Mouse (Mus musculus): ENCODE results near the gene Armc12. TPM values are rescaled to one million over a fixed set of nuclear protein-coding genes. Genes with fewer than 3 reads are reported as not detected.

Armc12 gene
- polyA plus RNA-seq, 1 experiment from 2014 or later: not detected

- Histone ChIP-seq H3K27ac (ENCODE audit: low read depth, low read length) (no peak overlapping the region), H3K36me3 (ENCODE audit: control insufficient read depth, insufficient read depth, low read length) (no peaks in the 10 kb centered on the region), H3K9me3 (ENCODE audit: control insufficient read depth, low read length) (no peaks in the 10 kb centered on the region), H3K4me1 (ENCODE audit: control insufficient read depth, insufficient read depth, low read length) (no peaks in the 10 kb centered on the region), H3K4me2 (ENCODE audit: low read depth, low read length) (no peak overlapping the region), H3K9ac (replicated peaks; ENCODE audit: low read depth, low read length) (no peak overlapping the region), H3K4me3 (ENCODE audit: low read depth, low read length) (no peak overlapping the region), H3K27me3 (ENCODE audit: control insufficient read depth, insufficient read depth, low read length) (no peaks in the 10 kb centered on the region)
- WGBS: 94% methylated on average over 8 of the region's 8 CpGs
- ATAC-seq (ENCODE audit: low read depth): no peak
Measured at GRCm38 (mm10) chr17:28495832-28496231, 34.8 kb upstream of the Armc12 start.

- Histone ChIP-seq H3K9me3 (ENCODE audit: control insufficient read depth, low read length) (no peaks in the 10 kb centered on the region), H3K36me3 (ENCODE audit: control insufficient read depth, insufficient read depth, low read length) (no peaks in the 10 kb centered on the region), H3K4me1 (ENCODE audit: control insufficient read depth, insufficient read depth, low read length) (no peaks in the 10 kb centered on the region), H3K27ac (ENCODE audit: low read depth, low read length) (no peak overlapping the region), H3K4me2 (ENCODE audit: low read depth, low read length) (no peak overlapping the region), H3K4me3 (ENCODE audit: low read depth, low read length) (no peak overlapping the region), H3K9ac (replicated peaks; ENCODE audit: low read depth, low read length) (no peak overlapping the region), H3K27me3 (ENCODE audit: control insufficient read depth, insufficient read depth, low read length) (no peaks in the 10 kb centered on the region)
- no peak for ATAC-seq (ENCODE audit: low read depth)
- 72% methylated on average over 2 of the region's 2 CpGs for WGBS
Measured at GRCm38 (mm10) chr17:28499190-28499589, 31.4 kb upstream of the Armc12 start.

GRCm38 (mm10) chr17:28500465-28500864 lies 30.1 kb upstream of the Armc12 start:
- no peaks in the 10 kb centered on the region for H3K36me3 ChIP-seq (ENCODE audit: control insufficient read depth, insufficient read depth, low read length)
- ATAC-seq (ENCODE audit: low read depth): no peak
- H3K27ac ChIP-seq (ENCODE audit: low read depth, low read length): no peak overlapping the region
- no peaks in the 10 kb centered on the region for H3K27me3 ChIP-seq (ENCODE audit: control insufficient read depth, insufficient read depth, low read length)
- H3K9ac ChIP-seq (replicated peaks; ENCODE audit: low read depth, low read length): no peak overlapping the region
- no peaks in the 10 kb centered on the region for H3K4me1 ChIP-seq (ENCODE audit: control insufficient read depth, insufficient read depth, low read length)
- no peaks in the 10 kb centered on the region for H3K9me3 ChIP-seq (ENCODE audit: control insufficient read depth, low read length)
- no peak overlapping the region for H3K4me2 ChIP-seq (ENCODE audit: low read depth, low read length)
- WGBS: 79% methylated on average over 3 of the region's 3 CpGs
- no peak overlapping the region for H3K4me3 ChIP-seq (ENCODE audit: low read depth, low read length)

- H3K4me1 ChIP-seq (ENCODE audit: control insufficient read depth, insufficient read depth, low read length): no peaks in the 10 kb centered on the region
- H3K4me2 ChIP-seq (ENCODE audit: low read depth, low read length): no peak overlapping the region
- no peak overlapping the region for H3K9ac ChIP-seq (replicated peaks; ENCODE audit: low read depth, low read length)
- H3K27ac ChIP-seq (ENCODE audit: low read depth, low read length): no peak overlapping the region
- H3K9me3 ChIP-seq (ENCODE audit: control insufficient read depth, low read length): no peaks in the 10 kb centered on the region
- no peak for ATAC-seq (ENCODE audit: low read depth)
- H3K27me3 ChIP-seq (ENCODE audit: control insufficient read depth, insufficient read depth, low read length): no peaks in the 10 kb centered on the region
- H3K4me3 ChIP-seq (ENCODE audit: low read depth, low read length): no peak overlapping the region
- WGBS: 62% methylated on average over 6 of the region's 7 CpGs
- no peaks in the 10 kb centered on the region for H3K36me3 ChIP-seq (ENCODE audit: control insufficient read depth, insufficient read depth, low read length)
Measured at GRCm38 (mm10) chr17:28502196-28502821, 28.3 kb upstream of the Armc12 start.

- no peaks in the 10 kb centered on the region for H3K4me1 ChIP-seq (ENCODE audit: control insufficient read depth, insufficient read depth, low read length)
- no peak overlapping the region for H3K4me3 ChIP-seq (ENCODE audit: low read depth, low read length)
- H3K4me2 ChIP-seq (ENCODE audit: low read depth, low read length): no peak overlapping the region
- no peak for ATAC-seq (ENCODE audit: low read depth)
- no peaks in the 10 kb centered on the region for H3K27me3 ChIP-seq (ENCODE audit: control insufficient read depth, insufficient read depth, low read length)
- no peaks in the 10 kb centered on the region for H3K36me3 ChIP-seq (ENCODE audit: control insufficient read depth, insufficient read depth, low read length)
- no peaks in the 10 kb centered on the region for H3K9me3 ChIP-seq (ENCODE audit: control insufficient read depth, low read length)
- WGBS: 87% methylated on average over 6 of the region's 6 CpGs
- no peak overlapping the region for H3K9ac ChIP-seq (replicated peaks; ENCODE audit: low read depth, low read length)
- H3K27ac ChIP-seq (ENCODE audit: low read depth, low read length): no peak overlapping the region
Measured at GRCm38 (mm10) chr17:28504182-28504581, 26.4 kb upstream of the Armc12 start.

- H3K4me2 ChIP-seq (ENCODE audit: low read depth, low read length): no peak overlapping the region
- WGBS: 98% methylated on average over 4 of the region's 4 CpGs
- H3K9ac ChIP-seq (replicated peaks; ENCODE audit: low read depth, low read length): no peak overlapping the region
- no peak for ATAC-seq (ENCODE audit: low read depth)
- no peak overlapping the region for H3K27ac ChIP-seq (ENCODE audit: low read depth, low read length)
- H3K36me3 ChIP-seq (ENCODE audit: control insufficient read depth, insufficient read depth, low read length): no peaks in the 10 kb centered on the region
- H3K9me3 ChIP-seq (ENCODE audit: control insufficient read depth, low read length): no peaks in the 10 kb centered on the region
- no peaks in the 10 kb centered on the region for H3K4me1 ChIP-seq (ENCODE audit: control insufficient read depth, insufficient read depth, low read length)
- no peaks in the 10 kb centered on the region for H3K27me3 ChIP-seq (ENCODE audit: control insufficient read depth, insufficient read depth, low read length)
- H3K4me3 ChIP-seq (ENCODE audit: low read depth, low read length): no peak overlapping the region
Measured at GRCm38 (mm10) chr17:28505591-28505990, 25.0 kb upstream of the Armc12 start.

GRCm38 (mm10) chr17:28506895-28507294 lies 23.7 kb upstream of the Armc12 start:
- Histone ChIP-seq H3K4me2 (ENCODE audit: low read depth, low read length) (no peak overlapping the region), H3K9ac (replicated peaks; ENCODE audit: low read depth, low read length) (no peak overlapping the region), H3K36me3 (ENCODE audit: control insufficient read depth, insufficient read depth, low read length) (no peaks in the 10 kb centered on the region), H3K27ac (ENCODE audit: low read depth, low read length) (no peak overlapping the region), H3K4me3 (ENCODE audit: low read depth, low read length) (no peak overlapping the region), H3K27me3 (ENCODE audit: control insufficient read depth, insufficient read depth, low read length) (no peaks in the 10 kb centered on the region), H3K9me3 (ENCODE audit: control insufficient read depth, low read length) (no peaks in the 10 kb centered on the region), H3K4me1 (ENCODE audit: control insufficient read depth, insufficient read depth, low read length) (no peaks in the 10 kb centered on the region)
- ATAC-seq (ENCODE audit: low read depth): no peak
- WGBS: 24% methylated on average over 5 of the region's 5 CpGs

GRCm38 (mm10) chr17:28507496-28507895 lies 23.1 kb upstream of the Armc12 start:
- no peaks in the 10 kb centered on the region for H3K4me1 ChIP-seq (ENCODE audit: control insufficient read depth, insufficient read depth, low read length)
- H3K27me3 ChIP-seq (ENCODE audit: control insufficient read depth, insufficient read depth, low read length): no peaks in the 10 kb centered on the region
- no peak overlapping the region for H3K4me3 ChIP-seq (ENCODE audit: low read depth, low read length)
- no peak overlapping the region for H3K9ac ChIP-seq (replicated peaks; ENCODE audit: low read depth, low read length)
- 53% methylated on average over 4 of the region's 5 CpGs for whole genome bisulfite sequencing
- H3K9me3 ChIP-seq (ENCODE audit: control insufficient read depth, low read length): no peaks in the 10 kb centered on the region
- no peak for ATAC-seq (ENCODE audit: low read depth)
- no peaks in the 10 kb centered on the region for H3K36me3 ChIP-seq (ENCODE audit: control insufficient read depth, insufficient read depth, low read length)
- no peak overlapping the region for H3K27ac ChIP-seq (ENCODE audit: low read depth, low read length)
- H3K4me2 ChIP-seq (ENCODE audit: low read depth, low read length): no peak overlapping the region

GRCm38 (mm10) chr17:28510445-28511342 lies 19.9 kb upstream of the Armc12 start:
- Histone ChIP-seq H3K36me3 (ENCODE audit: control insufficient read depth, insufficient read depth, low read length) (no peaks in the 10 kb centered on the region), H3K4me2 (ENCODE audit: low read depth, low read length) (no peak overlapping the region), H3K9me3 (ENCODE audit: control insufficient read depth, low read length) (no peaks in the 10 kb centered on the region), H3K27ac (ENCODE audit: low read depth, low read length) (no peak overlapping the region), H3K27me3 (ENCODE audit: control insufficient read depth, insufficient read depth, low read length) (no peaks in the 10 kb centered on the region), H3K4me3 (ENCODE audit: low read depth, low read length) (no peak overlapping the region), H3K9ac (replicated peaks; ENCODE audit: low read depth, low read length) (no peak overlapping the region), H3K4me1 (ENCODE audit: control insufficient read depth, insufficient read depth, low read length) (no peaks in the 10 kb centered on the region)
- 3% methylated on average over 28 of the region's 28 CpGs for WGBS
- ATAC-seq (ENCODE audit: low read depth): no peak
